Mouse (Mus musculus) left cerebral cortex, postnatal 10 days (tissue): ENCODE results near the gene Crebzf. TPM values are rescaled to one million over a fixed set of nuclear protein-coding genes. Genes with fewer than 3 reads are reported as not detected.

Experiments used
- DNase-seq, 2 experiments: peaks; one replicate each; pipeline ENCODE4 v3.0.0; 2021 to 2022; ENCODE audit warnings: low spot score in 2 of 2, mixed read lengths in 1 of 2; ENCODE audit errors: extremely low spot score in 1 of 2
- intact Hi-C: fragments of 180-260 bp; cut with DNase I; formaldehyde crosslinking; loops from one replicate; pipeline ENCODE4 v1.15.1; 2025
- total RNA-seq, 2 experiments: library from RNA; stranded (reverse); gene quantifications; 2 replicates each; pipeline ENCODE4 v1.2.3; 2021

Crebzf gene
- total RNA-seq, 2 experiments from 2014 or later: 72.9 to 78.2 TPM

DNA sequence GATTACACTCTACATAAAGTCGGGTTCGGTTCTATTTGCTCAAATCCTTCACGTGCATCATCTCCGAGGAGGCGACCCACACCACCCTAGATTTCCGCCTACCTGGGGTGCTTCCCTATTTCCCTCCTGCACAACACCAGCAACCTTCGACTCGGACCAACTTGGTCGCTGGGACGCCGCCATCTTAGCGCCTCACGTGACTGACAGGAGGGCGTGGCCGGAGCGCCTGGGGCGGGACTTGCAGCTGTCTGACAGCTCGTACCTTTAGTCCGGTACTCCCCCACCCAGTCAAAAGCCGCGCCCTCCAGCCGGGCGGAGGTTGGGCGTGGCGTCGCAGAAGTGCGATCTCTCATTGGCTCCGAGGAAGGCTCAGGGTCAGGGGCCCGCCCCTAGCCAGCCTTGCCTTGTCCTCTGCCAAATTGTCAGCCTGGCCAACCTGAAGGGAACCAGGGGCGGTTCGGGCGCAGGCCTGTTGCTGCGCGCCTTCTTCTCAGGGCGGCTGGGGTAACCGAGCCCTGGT is 33.3 kb downstream of the Crebzf start, which contains the start of gene Tmem126b:
TSS of gene Tmem126b (minus strand) at position 209 of the 520 bp plus-strand sequence.
- intact Hi-C loops: no loop called here
- DNase-seq: peak; percentile 98 to 99

DNA sequence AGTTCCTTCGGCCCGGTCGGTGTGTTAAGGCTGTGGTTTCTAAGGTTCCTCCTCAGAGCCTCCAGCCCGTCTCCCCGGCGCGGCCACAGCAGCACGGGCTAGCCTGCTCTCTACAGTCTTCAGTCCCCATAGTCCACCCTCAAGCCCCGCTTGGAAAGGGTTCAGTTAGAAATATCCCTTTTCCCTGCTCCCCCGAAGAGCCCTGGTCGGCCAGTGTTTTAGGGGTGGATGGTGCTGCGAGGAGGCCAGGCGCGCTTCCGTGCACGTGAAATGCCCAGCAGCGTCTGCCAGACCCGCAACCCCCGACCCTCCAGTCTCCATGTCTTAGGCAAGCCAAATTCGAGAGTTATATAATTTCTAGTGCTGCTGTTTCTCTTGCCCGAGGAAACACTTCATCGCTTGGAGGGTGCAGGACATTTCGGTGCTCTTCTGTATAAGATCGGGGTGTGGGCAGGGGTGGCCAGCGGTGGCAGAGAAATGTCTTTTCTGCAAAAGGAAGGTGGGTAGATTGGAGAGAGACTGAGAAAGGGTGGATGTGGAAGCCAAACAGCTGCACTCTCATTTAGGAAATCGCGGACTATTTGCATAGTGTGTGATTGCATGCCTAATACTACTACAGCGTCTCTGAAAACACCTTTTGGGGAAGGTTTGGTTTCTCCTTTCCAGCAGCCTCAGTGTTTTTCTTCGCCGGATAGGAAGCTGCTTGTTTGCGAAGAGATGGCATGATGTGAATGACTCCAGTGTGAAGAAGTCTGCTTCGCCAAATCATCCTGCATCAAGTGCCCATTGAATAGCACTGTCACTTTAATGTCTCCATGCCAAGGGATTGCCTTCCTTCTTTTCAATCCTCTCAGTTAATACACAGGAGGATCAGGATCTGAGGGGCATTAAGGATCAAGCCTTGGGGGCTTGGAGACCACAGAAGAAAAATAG is 34.0 kb downstream of the Crebzf start, which contains the start of gene Dlg2:
TSS of gene Dlg2 (plus strand) at position 360 of the 933 bp plus-strand sequence.
- DNase-seq: peak; percentile 22 to 53
- intact Hi-C loops: no loop called here

DNA sequence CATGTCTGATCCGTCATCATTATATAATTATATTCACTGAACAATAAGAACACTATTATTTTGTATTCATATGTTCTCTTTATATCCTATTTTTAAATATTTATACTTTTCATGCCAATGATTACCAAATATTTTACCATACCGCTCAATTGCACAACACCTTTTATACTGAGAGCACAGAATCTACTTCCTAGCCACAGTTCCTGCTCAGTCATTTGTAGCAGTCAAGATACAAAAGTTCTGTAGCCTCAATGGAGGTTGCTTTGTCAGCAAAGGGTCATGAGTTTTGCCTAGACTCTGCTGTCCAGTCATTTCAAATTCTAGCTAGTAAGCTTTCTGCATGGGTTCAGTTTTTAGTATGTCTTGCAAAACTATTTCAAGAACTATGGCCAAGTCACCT is 40.1 kb downstream of the Crebzf start:
- intact Hi-C loops: no loop called here
- no peak for DNase-seq

Other genes with a start within 250 kb of the Crebzf start
- gene Ccdc83, start 177.0 kb upstream of the Crebzf start, total RNA-seq: not detected
- 10 to 100 TPM; 59.4 to 61.8 TPM for gene Sytl2, start 140.5 kb upstream of the Crebzf start, total RNA-seq
- gene Ccdc89, start 16.2 kb upstream of the Crebzf start, total RNA-seq: 1 to 10 TPM in 1 of 2 experiments, under 1 TPM in 1; 0.55 to 1.2 TPM
- 10 to 100 TPM; 44.9 to 47.3 TPM for gene Tmem126a, start 14.5 kb downstream of the Crebzf start, total RNA-seq
- gene Tmem126b, start 33.3 kb downstream of the Crebzf start, total RNA-seq: 10 to 100 TPM; 16.6 to 19.1 TPM
- 100 to 1,000 TPM; 426 to 445 TPM for gene Dlg2, start 33.9 kb downstream of the Crebzf start, total RNA-seq